Mouse (Mus musculus) heart, postnatal 4 days (tissue): ENCODE measurements around the gene Pcgf2. TPM values are rescaled to one million over a fixed set of nuclear protein-coding genes. Genes with fewer than 3 reads are reported as not detected.

ENCODE experiments used
- DNase-seq: peaks from one replicate; pipeline ENCODE4 v3.0.0; 2021
- total RNA-seq, 2 experiments: library from RNA; stranded (reverse); gene quantifications; 2 replicates each; pipeline ENCODE4 v1.2.3; 2021

Gene Pcgf2
- total RNA-seq, 2 experiments from 2014 or later, result 31.3 to 31.8 TPM

DNA sequence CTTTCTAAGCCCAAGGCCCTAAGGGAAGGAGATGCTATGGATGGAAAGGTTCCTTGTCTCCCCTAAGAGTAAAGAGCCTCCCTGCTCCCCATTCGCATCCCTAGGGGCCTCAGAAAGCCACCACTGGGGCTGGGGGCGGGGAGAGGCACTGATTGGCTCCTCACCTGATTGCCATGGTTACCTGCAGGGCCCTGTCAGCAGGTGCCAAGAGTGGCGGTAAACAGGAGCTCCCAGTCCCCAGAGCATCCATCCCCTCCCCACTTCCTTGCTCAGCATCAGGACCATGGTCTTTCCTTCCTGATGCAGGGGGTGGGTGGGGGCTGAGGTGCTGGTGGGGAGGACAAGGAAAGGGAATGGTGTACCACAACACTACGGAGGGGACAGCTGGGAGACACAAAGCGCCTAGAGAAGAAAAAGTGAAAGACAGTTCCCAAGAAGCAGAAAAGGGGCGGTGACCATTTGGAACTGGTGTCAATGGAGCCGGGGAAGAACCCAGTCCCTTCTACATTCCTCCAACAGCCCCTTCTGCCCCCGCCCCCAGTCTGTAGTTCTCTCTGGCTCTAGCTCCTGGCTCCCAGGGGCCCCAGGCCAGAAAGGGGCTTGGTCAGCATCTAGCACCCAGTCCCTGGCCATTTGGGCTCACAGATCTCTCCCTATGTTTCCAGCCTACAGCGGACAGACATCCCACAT, 4.4 kb downstream of the Pcgf2 start:
- no peak for DNase-seq

- DNase-seq, result peak; percentile 77
These were observed 5.2 kb downstream of the Pcgf2 start for GRCm38 (mm10) chr11:97694921-97695711.

- DNase-seq, result no peak
These were observed 5.9 kb downstream of the Pcgf2 start for GRCm38 (mm10) chr11:97694435-97694834.

GRCm38 (mm10) chr11:97689861-97690260, 10.4 kb downstream of the Pcgf2 start:
- DNase-seq, result peak; percentile 82

DNA sequence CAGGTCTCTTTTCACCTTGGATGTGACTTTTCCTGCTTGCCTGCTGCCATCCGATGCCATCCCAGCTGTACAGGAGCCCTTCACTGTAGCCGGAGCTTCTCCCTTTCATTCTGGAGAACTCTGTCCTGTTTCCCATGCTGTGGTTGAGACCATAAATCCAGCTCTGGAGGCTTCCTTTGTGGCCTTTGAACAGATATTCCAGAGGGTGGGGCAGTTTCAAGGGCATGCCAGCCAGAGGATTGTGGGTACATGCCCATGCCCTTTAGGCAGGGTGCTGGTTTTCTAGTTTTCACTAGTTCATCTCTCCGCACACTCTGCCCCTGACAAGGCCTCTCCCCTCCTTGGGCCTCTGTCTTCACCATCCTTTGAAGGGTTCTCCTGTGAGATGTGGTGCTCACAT, 13.2 kb downstream of the Pcgf2 start:
- no peak for DNase-seq

DNA sequence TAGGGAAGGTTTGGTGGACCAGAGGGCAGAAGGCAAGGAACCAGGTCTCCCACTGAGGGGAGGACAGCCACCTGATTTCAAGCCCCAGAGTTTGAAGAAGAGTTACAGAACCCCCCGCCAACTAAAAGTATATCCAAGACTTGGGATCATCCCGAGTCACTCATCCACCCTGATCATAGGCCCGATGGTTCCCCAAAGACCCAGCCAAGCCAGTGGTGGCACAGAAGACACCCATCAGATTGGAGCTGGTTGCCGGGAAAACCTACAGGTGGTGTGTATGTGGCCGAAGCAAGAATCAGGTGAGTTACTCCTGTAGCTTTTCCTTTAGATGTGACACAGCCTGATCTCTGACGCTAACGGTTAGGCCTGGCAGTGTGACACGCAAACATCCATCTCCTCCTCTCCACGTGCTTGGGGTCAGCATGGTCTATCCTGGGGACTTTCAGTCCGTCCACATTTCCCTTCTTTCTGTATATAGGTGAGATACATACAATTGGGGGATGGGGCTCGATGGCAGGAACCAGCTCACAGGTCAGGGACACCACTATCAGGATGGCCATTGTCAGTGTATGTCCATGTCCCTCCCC, 13.9 kb downstream of the Pcgf2 start:
- no peak for DNase-seq

- peak; percentile 94 for DNase-seq
These were observed 14.5 kb downstream of the Pcgf2 start, which contains the start of gene Cisd3 for GRCm38 (mm10) chr11:97685613-97686321. TSS of gene Cisd3 (plus strand) at chr11:97685826.

DNA sequence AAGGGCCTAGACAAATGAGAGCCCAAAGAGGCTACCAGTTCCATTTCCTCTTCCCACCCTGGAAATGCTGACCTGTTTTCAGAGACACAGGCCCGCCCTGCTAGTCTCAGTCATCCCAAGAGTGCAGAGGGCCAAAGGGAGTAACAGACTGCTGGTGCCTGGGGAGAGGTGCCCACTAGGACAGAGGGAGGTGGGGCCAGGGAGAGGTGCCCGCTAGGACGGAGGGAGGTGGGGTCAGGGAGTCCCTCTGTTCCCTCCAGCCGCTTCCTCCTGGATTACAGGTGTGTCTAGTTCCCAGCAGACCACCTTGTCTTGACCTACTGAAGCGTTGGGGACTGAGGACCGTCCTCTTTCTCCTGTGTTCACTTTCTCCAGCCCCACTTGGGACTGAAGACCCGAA, 15.5 kb downstream of the Pcgf2 start:
- DNase-seq, result no peak

DNA sequence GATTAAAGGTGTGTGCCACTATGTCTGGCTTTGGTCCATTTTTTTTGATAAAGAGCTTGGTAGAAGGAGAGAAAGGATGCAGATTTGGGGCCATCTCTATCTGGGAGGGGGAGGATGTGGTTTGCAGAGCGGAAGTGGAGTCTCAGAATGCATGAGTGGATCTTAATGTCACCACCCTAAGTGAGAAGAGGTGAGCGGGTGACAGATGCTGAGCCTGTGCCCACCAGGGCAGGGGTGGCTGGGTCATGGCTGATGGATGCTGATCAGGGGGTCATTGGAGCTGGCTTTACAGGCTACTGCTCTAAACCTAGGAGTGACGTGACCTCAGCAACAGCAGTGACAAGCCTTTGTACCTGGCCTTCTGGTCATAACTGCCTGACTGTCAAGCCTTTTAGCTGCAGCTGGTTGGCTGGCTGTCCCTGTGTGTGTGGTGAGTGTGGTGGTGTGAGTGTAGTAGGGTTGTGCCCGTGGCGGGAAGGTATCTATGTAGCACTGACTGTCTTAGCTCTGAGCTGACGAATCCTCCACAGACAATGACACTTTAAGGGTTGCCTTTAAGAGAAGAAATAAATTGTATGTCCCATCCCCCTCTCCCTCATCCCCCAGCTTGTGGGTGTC, 16.1 kb downstream of the Pcgf2 start:
- no peak for DNase-seq

DNA sequence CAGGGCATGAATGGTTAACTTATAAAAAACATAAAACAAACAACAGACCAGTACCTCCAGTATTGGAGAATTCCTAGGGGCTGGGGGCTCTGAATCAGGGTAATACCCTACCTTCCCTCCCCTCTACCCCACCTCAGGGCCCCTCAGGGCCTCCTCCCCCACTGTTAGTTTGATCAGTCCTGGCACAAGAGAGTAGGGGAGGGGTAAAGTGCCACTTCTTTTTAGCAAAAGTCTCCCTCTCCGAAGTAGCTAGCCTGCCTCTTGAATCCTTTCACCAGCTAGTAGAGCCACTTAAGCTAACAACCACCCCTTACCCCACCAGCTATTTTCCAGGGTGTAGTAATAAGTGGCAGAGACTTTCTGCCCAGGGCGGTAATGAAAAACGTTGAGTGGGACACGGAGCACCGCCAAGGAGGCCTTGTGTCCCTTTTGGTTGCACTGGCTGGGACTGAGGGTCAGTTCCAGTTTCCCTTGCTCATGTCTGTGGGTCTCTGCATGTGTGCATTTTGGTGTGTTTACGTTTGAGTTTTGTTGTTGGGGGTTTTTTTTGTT, 17.7 kb downstream of the Pcgf2 start:
- no peak for DNase-seq

- peak; percentile 80 for DNase-seq
These were observed 19.9 kb downstream of the Pcgf2 start for GRCm38 (mm10) chr11:97680430-97680829.

DNA sequence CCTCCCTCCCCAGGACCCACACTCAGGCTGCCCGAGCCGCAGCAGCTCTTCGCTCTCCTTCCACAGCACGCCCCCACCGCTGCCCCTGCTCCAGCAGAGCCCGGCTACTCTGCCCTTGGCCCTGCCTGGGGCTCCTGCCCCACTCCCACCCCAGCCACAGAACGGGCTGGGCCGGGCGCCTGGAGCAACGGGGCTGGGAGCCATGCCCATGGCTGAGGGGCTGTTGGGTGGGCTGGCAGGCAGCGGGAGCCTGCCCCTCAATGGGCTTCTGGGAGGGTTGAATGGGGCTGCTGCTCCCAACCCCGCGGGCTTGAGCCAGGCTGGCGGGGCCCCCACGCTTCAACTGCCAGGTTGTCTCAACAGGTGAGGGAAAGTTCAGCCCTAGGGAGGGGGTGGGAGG, 22.0 kb downstream of the Pcgf2 start:
- DNase-seq, result no peak

DNA sequence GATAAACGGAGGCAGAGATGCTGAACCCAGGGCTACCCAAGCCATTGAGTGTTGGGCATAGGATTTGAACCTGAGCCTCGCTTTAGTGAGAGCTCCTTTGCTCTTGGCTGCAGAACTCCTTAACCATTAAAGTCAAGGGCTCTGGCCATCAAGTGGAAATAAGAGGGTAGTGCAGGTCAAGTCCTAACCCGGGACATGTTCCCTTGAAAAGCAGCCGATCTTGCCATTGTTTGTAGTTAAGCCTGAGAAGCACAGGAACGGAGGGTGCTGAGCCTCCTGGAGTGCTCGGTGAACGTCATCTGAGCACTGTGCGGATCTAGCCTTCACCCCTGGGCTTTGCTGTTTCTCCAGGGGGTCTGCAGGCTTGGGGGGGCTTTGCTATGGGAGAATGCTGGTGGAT, 22.5 kb downstream of the Pcgf2 start:
- DNase-seq, result no peak

DNA sequence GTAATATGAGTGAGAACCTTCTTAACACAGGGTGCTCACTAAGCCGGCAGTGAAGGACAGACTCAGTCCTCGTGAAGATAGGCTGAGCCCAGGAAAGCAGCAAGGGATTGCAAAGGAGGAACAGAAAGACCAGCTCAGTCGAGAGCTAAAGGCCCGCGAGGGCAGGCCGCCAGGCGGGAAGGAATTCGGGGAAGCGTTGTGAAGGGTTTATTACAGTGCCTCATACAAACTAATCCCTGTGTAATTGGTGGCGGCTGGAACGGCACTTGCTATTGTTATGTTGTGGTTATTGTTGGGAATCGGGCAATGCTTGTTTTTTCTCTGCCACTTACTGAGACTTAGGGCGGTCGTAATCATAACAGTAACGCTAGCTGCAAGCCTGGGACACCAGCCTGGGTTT, 22.9 kb downstream of the Pcgf2 start:
- no peak for DNase-seq

- DNase-seq, result no peak
These were observed 24.1 kb downstream of the Pcgf2 start for GRCm38 (mm10) chr11:97676050-97676754.

DNA sequence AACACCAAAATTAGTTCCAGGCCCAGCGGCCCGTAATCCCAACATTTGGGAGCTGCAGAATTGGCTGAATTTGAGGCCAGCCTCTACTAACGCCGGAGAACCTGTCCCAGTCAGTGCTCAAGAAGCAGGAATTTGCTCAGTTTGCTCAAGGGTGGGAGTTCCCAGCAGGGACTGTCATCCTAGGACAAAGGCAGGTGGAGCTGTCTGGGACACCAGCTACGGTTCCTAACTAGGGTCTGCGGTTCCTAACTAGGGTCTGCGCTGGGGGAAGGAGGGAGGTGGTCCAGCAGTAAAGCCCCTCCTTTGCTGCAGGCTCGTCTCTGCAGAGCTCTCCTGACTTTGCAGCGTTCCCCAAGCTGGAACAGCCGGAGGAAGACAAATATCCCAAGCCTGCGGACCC, 27.1 kb downstream of the Pcgf2 start:
- no peak for DNase-seq

DNA sequence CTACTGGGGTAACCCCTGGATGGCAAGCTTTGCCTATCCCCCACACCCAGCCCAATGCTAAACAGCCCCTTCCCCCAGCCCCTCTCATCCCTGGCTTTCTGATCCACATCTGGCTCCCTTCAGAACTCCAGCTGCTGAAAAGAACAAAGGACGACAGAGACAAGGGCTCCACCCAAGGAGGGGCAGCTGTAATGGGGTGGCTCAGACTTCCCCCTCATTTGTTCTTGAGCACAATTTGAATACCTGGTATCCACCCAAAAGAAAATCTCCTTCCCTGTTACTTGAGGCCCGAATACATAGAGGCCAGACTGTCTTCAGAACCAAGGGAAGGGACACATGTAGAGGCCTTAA, 29.1 kb downstream of the Pcgf2 start:
- DNase-seq, result no peak

DNA sequence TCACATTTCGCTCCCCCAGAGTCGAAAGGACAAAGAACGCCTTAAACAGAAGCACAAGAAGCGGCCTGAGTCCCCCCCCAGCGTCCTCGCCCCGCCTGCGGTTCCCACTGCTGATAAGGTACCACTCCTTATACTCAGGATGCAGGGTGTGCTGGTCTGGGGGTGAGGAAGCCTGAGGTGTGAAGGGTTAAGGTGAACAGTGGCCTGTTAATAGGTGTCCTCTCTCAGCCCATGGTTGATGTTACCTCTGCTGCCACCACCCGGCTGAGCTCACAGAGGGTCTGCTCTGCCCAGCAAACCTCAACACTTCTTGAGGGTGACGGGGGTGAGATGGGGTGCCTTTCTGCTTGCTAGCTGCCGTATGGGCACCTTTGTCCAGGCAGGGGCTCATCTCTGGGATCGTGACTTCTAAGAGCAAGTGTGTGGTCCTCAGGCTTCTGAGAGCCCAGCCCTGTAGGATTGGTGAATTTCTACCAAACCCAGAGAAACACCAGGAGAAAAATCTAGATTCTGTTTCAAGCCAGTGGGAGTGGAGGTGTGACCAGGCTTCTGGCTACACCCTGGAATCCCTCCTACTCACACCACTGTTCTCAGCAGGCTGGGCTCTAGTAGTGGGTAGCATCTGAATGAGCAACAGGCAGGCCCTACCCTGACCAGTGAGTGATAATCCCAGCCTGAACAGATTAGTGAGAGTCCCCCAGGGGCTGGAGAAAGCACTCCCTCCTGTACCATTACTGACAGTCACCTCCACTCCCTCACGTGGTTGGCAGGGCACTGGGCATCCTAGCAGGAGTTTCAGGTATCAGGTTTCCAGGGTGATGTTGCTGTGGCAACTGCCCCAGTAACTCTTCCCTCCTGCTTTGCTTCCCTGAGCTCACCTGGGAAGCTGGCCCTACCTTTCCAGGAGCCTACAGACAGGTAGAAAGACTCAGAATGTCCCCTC, 29.8 kb downstream of the Pcgf2 start:
- peak; percentile 55 for DNase-seq

GRCm38 (mm10) chr11:97669829-97670228, 30.5 kb downstream of the Pcgf2 start:
- peak; percentile 91 for DNase-seq

GRCm38 (mm10) chr11:97669268-97669667, 31.0 kb downstream of the Pcgf2 start:
- no peak for DNase-seq
